Comparison of ENCODE assay signal across 8 mouse cellular contexts in the genomic region with DNA sequence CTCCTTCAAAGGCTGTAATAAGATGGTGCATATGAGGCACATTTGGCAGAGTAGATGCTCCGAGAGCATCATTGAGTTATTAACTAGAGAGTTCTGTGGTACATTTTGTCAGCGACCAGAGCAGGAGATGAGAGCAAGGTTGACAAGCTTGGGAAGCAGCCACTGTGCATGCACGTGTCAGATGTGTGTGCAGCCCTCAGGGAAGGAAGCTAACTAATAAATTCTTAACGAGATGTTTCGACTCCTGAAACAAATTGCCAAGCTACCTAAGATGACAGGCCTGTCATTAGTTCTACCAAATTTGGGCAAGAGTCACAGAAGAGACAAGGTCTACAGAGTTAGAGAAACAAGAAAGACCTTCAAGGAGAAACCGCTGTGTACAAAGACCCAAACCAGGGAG. TPM values are rescaled to one million over a fixed set of nuclear protein-coding genes. Genes with fewer than 3 reads are reported as not detected.
DNase-seq lines count a peak whose midpoint lies in the region; ATAC-seq and TF ChIP-seq lines count a peak whose summit lies in the region.

No protein-coding gene starts in this region.

- peaks cover 17% of the 10 kb centered on the region for H3K4me1 ChIP-seq in testis, adult 2 months (ENCODE audit: control insufficient read depth, insufficient read depth, low read length)
- 0 out of 2 replicates have a peak, but pooled peaks cover 2% of the 10 kb centered on the region for H3K4me1 ChIP-seq in hindbrain, embryonic 11.5 days (replicated peaks; ENCODE audit: control insufficient read depth, insufficient read depth, low read length)
- H3K4me1 ChIP-seq in liver, embryonic 16.5 days (ENCODE audit: control insufficient read depth, low read depth, low read length) = peaks cover 10% of the 10 kb centered on the region

- DNase-seq in testis, postnatal 10 days (ENCODE audit: low spot score) = no peak
- peak; percentile 31 for DNase-seq in hindbrain, embryonic 11.5 days (ENCODE audit: low spot score)
- DNase-seq in frontal cortex, postnatal 10 days (ENCODE audit: low spot score in 2 of 2) = no peak
- no peak for DNase-seq in spleen, postnatal 36 days (ENCODE audit: low spot score in 2 of 2)
- no peak for DNase-seq in cerebellum, postnatal 4 days (ENCODE audit: low spot score in 2 of 2)
- no peak for DNase-seq in frontal cortex, postnatal 14 days (ENCODE audit: low spot score in 2 of 2)

- no peak overlapping the region for H3K9ac ChIP-seq in hindbrain, embryonic 11.5 days (ENCODE audit: low read depth, low read length)
- no peak overlapping the region for H3K9ac ChIP-seq in liver, embryonic 16.5 days (ENCODE audit: low read depth, low read length)

- no peaks in the 10 kb centered on the region for H3K9me3 ChIP-seq in hindbrain, embryonic 11.5 days (ENCODE audit: control insufficient read depth, low read length)
- no peaks in the 10 kb centered on the region for H3K9me3 ChIP-seq in liver, embryonic 16.5 days (replicated peaks; ENCODE audit: control insufficient read depth, low read length)

- H3K27me3 ChIP-seq in testis, adult 2 months (ENCODE audit: control insufficient read depth, insufficient read depth, low read length) = no peaks in the 10 kb centered on the region
- H3K27me3 ChIP-seq in hindbrain, embryonic 11.5 days (ENCODE audit: control insufficient read depth, insufficient read depth, low read length) = peaks cover 7% of the 10 kb centered on the region; the same call in 1 of the 2 replicates
- H3K27me3 ChIP-seq in liver, embryonic 16.5 days (ENCODE audit: control insufficient read depth, insufficient read depth, low read depth, low read length) = peaks cover 25% of the 10 kb centered on the region

- H3K4me3 ChIP-seq in testis, adult 2 months (ENCODE audit: control insufficient read depth, low read depth, low read length) = peak overlapping the region; percentile 94; the same call in 1 of the 2 replicates
- peak overlapping the region; percentile 37 for H3K4me3 ChIP-seq in hindbrain, embryonic 11.5 days (ENCODE audit: low read depth, low read length)
- peak overlapping the region; percentile 40 for H3K4me3 ChIP-seq in liver, embryonic 16.5 days (ENCODE audit: low read depth, low read length)

- peak; percentile 43; the same call in 1 of the 2 replicates for ATAC-seq in hindbrain, embryonic 11.5 days (ENCODE audit: low FRiP score)
- no peak for ATAC-seq in liver, embryonic 16.5 days (ENCODE audit: low read depth)

- no peak for TF ChIP-seq CTCF in testis, adult 2 months (IDR thresholded peaks at IDR 0.05; ENCODE audit: control insufficient read depth, insufficient read depth, insufficient replicate concordance, low read depth, low read length)

- peak overlapping the region; percentile 83 for H3K4me2 ChIP-seq in hindbrain, embryonic 11.5 days (replicated peaks; ENCODE audit: low read depth, low read length)
- H3K4me2 ChIP-seq in liver, embryonic 16.5 days (ENCODE audit: low read depth, low read length) = peak overlapping the region; percentile 64

- no peak overlapping the region for H3K27ac ChIP-seq in testis, adult 2 months (ENCODE audit: control insufficient read depth, insufficient read depth, low read depth, low read length)
- H3K27ac ChIP-seq in hindbrain, embryonic 11.5 days (ENCODE audit: low read depth, low read length) = no peak overlapping the region
- H3K27ac ChIP-seq in liver, embryonic 16.5 days (ENCODE audit: low read length) = no peak overlapping the region

- WGBS in hindbrain, embryonic 11.5 days = 40% methylated on average over 6 of the region's 6 CpGs
- WGBS in liver, embryonic 16.5 days (ENCODE audit: insufficient replicate concordance) = 34% methylated on average over 6 of the region's 6 CpGs

- no peak for TF ChIP-seq POLR2A in testis, adult 2 months (IDR thresholded peaks at IDR 0.05; ENCODE audit: control insufficient read depth, low read depth, low read length)

- no peaks in the 10 kb centered on the region for H3K36me3 ChIP-seq in testis, adult 2 months (ENCODE audit: control insufficient read depth, insufficient read depth, low read length)
- no peaks in the 10 kb centered on the region for H3K36me3 ChIP-seq in hindbrain, embryonic 11.5 days (ENCODE audit: control insufficient read depth, insufficient read depth, low read length)
- H3K36me3 ChIP-seq in liver, embryonic 16.5 days (ENCODE audit: control insufficient read depth, insufficient read depth) = no peaks in the 10 kb centered on the region

RNA-seq across cellular contexts. Expression of a gene that starts 0.6 kb away (rescaled TPM):
- 710 and 768 TPM in 2 replicates for polyA plus RNA-seq in testis, adult 2 months (2012; rRNA removed)
- polyA plus RNA-seq in hindbrain, embryonic 11.5 days (2014; fragmentation: Nextera tagmentation; extraction: Ambion mirVana) = 1.5 and 1.8 TPM in 2 replicates
- polyA plus RNA-seq in liver, embryonic 16.5 days (2015; fragmentation: Nextera tagmentation; extraction: Ambion mirVana) = 0.09 and 0.12 TPM in 2 replicates

RNA-seq across cellular contexts. Expression of a gene that starts 30.6 kb away (rescaled TPM):
- 48.4 and 56.7 TPM in 2 replicates for polyA plus RNA-seq in testis, adult 2 months (2012; rRNA removed)
- polyA plus RNA-seq in hindbrain, embryonic 11.5 days (2014; fragmentation: Nextera tagmentation; extraction: Ambion mirVana) = 0.27 and 1.2 TPM in 2 replicates
- polyA plus RNA-seq in liver, embryonic 16.5 days (2015; fragmentation: Nextera tagmentation; extraction: Ambion mirVana) = 0.06 TPM in 1 of 2 replicates, not detected in the other

RNA-seq across cellular contexts. Expression of a gene that starts 30.7 kb away (rescaled TPM):
- 28.1 and 30.4 TPM in 2 replicates for polyA plus RNA-seq in testis, adult 2 months (2012; rRNA removed)
- polyA plus RNA-seq in hindbrain, embryonic 11.5 days (2014; fragmentation: Nextera tagmentation; extraction: Ambion mirVana) = 21.6 and 28.0 TPM in 2 replicates
- 0.22 and 0.28 TPM in 2 replicates for polyA plus RNA-seq in liver, embryonic 16.5 days (2015; fragmentation: Nextera tagmentation; extraction: Ambion mirVana)

RNA-seq across cellular contexts. Expression of a gene that starts 50.1 kb away (rescaled TPM):
- 0.64 and 0.72 TPM in 2 replicates for polyA plus RNA-seq in testis, adult 2 months (2012; rRNA removed)
- polyA plus RNA-seq in hindbrain, embryonic 11.5 days (2014; fragmentation: Nextera tagmentation; extraction: Ambion mirVana) = 4.0 and 4.4 TPM in 2 replicates
- 0.25 and 0.51 TPM in 2 replicates for polyA plus RNA-seq in liver, embryonic 16.5 days (2015; fragmentation: Nextera tagmentation; extraction: Ambion mirVana)

Comparison
In these comparisons a context has a peak if more than half of its experiments do, and no peak if none do; other contexts are left out.
1. H3K4me3 ChIP-seq: peak in every context shown above with its lines; median percentile 94 in testis, adult 2 months; 40 in liver, embryonic 16.5 days; 37 in hindbrain, embryonic 11.5 days.
2. RNA of a gene that starts 0.6 kb away (polyA plus RNA-seq): 710 to 768 TPM in testis, adult 2 months; 1.5 to 1.8 TPM in hindbrain, embryonic 11.5 days and 0.09 to 0.12 TPM in liver, embryonic 16.5 days; every median in the first group is over 100 times any median in the second.
3. RNA of a gene that starts 30.6 kb away (polyA plus RNA-seq): 48.4 to 56.7 TPM in testis, adult 2 months; 0.27 to 1.2 TPM in hindbrain, embryonic 11.5 days and 0.06 TPM in liver, embryonic 16.5 days; every median in the first group is over 10 times any median in the second.
4. RNA of a gene that starts 30.7 kb away (polyA plus RNA-seq): 28.1 to 30.4 TPM in testis, adult 2 months and 21.6 to 28.0 TPM in hindbrain, embryonic 11.5 days; 0.22 to 0.28 TPM in liver, embryonic 16.5 days; every median in the first group is over 10 times any median in the second.